Mouse (Mus musculus) E14TG2a.4 (cell line): ENCODE measurements around the gene Slc25a33.

Experiments
- CTCF ChIP-seq: conservative IDR thresholded peaks from 2 replicates; pipeline ENCODE4 v1.5.1; 2014; ENCODE audit warnings: low read length
- NANOG ChIP-seq: IDR thresholded peaks from 2 replicates; pipeline ENCODE4 v1.6.1; 2014; ENCODE audit warnings: borderline replicate concordance, low read length, mixed read lengths

DNA sequence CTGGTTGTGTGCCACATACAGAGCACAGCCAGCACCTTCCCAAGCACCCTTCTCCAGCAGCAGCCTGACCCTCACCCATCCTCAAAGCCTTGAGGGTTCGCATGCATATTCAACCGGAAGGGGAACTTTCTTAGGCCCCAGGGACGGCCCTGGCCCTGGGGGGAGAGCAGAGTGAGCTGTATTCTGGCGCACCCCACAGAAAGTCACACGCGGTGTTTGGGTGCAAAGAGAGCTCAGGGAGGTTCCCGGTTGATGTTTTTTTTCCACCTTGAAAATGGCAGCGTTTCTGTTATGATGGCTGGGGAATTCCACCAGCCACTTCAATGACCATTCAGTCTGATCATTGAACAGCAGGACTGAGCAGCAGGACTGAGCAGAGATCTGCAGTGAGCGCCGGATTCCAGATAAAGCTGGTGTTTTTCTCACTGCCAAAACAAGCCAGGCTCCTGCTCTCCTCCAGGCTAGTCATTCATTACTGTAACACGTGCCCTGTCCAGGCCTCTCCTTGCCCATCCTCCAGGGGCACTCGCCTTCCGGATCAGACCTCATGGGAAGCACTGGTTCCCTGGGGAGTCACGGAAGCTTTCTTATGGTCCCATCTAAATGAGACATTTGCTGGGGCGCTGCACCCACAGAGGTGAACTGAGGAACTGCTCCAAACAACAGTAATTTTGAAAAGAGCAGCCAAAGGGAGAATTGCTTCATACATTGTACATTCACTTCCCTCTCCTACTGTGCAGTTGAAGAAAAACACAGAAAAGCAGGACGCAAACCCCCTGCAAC, 77.7 kb downstream of the Slc25a33 start:
- TF ChIP-seq CTCF, result no peak
- TF ChIP-seq NANOG, result no peak
